Mouse (Mus musculus) retina, postnatal 1 day (tissue): Measurements from ENCODE around the gene Shroom4.

ENCODE experiments used
- DNase-seq: peaks from one replicate; pipeline ENCODE4 v3.0.0-alpha.2; 2012

Gene Shroom4

GRCm38 (mm10) chrX:6496374-6496773 lies 96.7 kb downstream of the Shroom4 start:
- no peak for DNase-seq

- DNase-seq, result no peak
Observed at GRCm38 (mm10) chrX:6501850-6502249, 102.2 kb downstream of the Shroom4 start.

- no peak for DNase-seq
Observed at GRCm38 (mm10) chrX:6517217-6517616, 117.6 kb downstream of the Shroom4 start.

GRCm38 (mm10) chrX:6518421-6518820 lies 118.8 kb downstream of the Shroom4 start:
- DNase-seq, result no peak

GRCm38 (mm10) chrX:6522935-6523334 lies 123.3 kb downstream of the Shroom4 start:
- DNase-seq, result peak; percentile 19

- DNase-seq, result no peak
Observed at GRCm38 (mm10) chrX:6536636-6537035, 137.0 kb downstream of the Shroom4 start.

GRCm38 (mm10) chrX:6537689-6538088 lies 138.0 kb downstream of the Shroom4 start:
- DNase-seq, result no peak

- DNase-seq, result no peak
Observed at GRCm38 (mm10) chrX:6565066-6565465, 165.4 kb downstream of the Shroom4 start.

GRCm38 (mm10) chrX:6574511-6574910 lies 174.9 kb downstream of the Shroom4 start:
- no peak for DNase-seq

- DNase-seq, result no peak
Observed at GRCm38 (mm10) chrX:6577001-6577400, 177.3 kb downstream of the Shroom4 start.

GRCm38 (mm10) chrX:6580671-6581070 lies 181.0 kb downstream of the Shroom4 start:
- no peak for DNase-seq

GRCm38 (mm10) chrX:6581181-6581580 lies 181.5 kb downstream of the Shroom4 start:
- no peak for DNase-seq

- no peak for DNase-seq
Observed at GRCm38 (mm10) chrX:6582646-6583045, 183.0 kb downstream of the Shroom4 start.

GRCm38 (mm10) chrX:6594183-6594582 lies 194.5 kb downstream of the Shroom4 start:
- DNase-seq, result no peak

GRCm38 (mm10) chrX:6654024-6654423 lies 254.4 kb downstream of the Shroom4 start:
- peak; percentile 42 for DNase-seq

GRCm38 (mm10) chrX:6658820-6659324 lies 259.2 kb downstream of the Shroom4 start:
- no peak for DNase-seq
